Mouse (Mus musculus) neural tube, embryonic 15.5 days (tissue): ENCODE measurements at regions not wholly inside any gene's neighbourhood (a gene's known extent, or its start where the extent isn't known, plus 50 kb on each side); places are given as distances from the start of the nearest gene placed in this dataset.

ENCODE experiments used
- ATAC-seq: fragments of 200-750 bp; cut with Nextera tagmentation; 2 replicates; pipeline ENCODE4 v1.8.0; 2017; ENCODE audit warnings: mild to moderate bottlenecking, moderate TSS enrichment, moderate library complexity; ENCODE audit not compliant: low FRiP score
- H3K27ac ChIP-seq: fragments of 300-500 bp; sonication (generic); replicated peaks from 2 replicates; pipeline ENCODE4 v1.5.1; 2015; ENCODE audit warnings: mild to moderate bottlenecking, inconsistent platforms
- H3K27me3 ChIP-seq: fragments of 300-500 bp; sonication (generic); replicated peaks from 2 replicates; pipeline ENCODE4 v1.6.1; 2015; ENCODE audit warnings: inconsistent platforms
- H3K36me3 ChIP-seq: fragments of 300-500 bp; sonication (generic); 2 replicates; pipeline ENCODE4 v1.6.1; 2015; ENCODE audit warnings: inconsistent platforms
- H3K4me1 ChIP-seq: fragments of 300-500 bp; sonication (generic); 2 replicates; pipeline ENCODE4 v1.6.1; 2015; ENCODE audit warnings: inconsistent platforms
- H3K4me2 ChIP-seq: fragments of 300-500 bp; sonication (generic); 2 replicates; pipeline ENCODE4 v1.6.1; 2015; ENCODE audit warnings: inconsistent platforms, mild to moderate bottlenecking, moderate library complexity
- H3K4me3 ChIP-seq: fragments of 300-500 bp; sonication (generic); replicated peaks from 2 replicates; pipeline ENCODE4 v1.5.1; 2015; ENCODE audit warnings: mild to moderate bottlenecking, inconsistent platforms
- H3K9ac ChIP-seq: fragments of 300-500 bp; sonication (generic); replicated peaks from 2 replicates; pipeline ENCODE4 v1.6.1; 2015; ENCODE audit warnings: mild to moderate bottlenecking, inconsistent platforms
- H3K9me3 ChIP-seq: fragments of 300-500 bp; sonication (generic); replicated peaks from 2 replicates; pipeline ENCODE4 v1.6.1; 2016; ENCODE audit warnings: inconsistent platforms
- WGBS: fragments of 180-500 bp; shearing (Covaris S2); methylation state at CpG from one replicate; pipeline ENCODE4 v1.1.7; 2015; ENCODE audit warnings: mixed read lengths; 5-methylcytosine and 5-hydroxymethylcytosine counted together

GRCm38 (mm10) chr3:65006127-65006526 is 103.1 kb upstream of the Kcnab1 start:
- Histone ChIP-seq H3K4me3 (no peak overlapping the region), H3K36me3 (no peaks in the 10 kb centered on the region), H3K4me2 (no peak overlapping the region), H3K27me3 (no peaks in the 10 kb centered on the region), H3K27ac (no peak overlapping the region), H3K9me3 (no peaks in the 10 kb centered on the region), H3K9ac (no peak overlapping the region), H3K4me1 (no peaks in the 10 kb centered on the region)
- 81% methylated on average over 1 of the region's 1 CpGs for WGBS
- no peak for ATAC-seq

- no peak for ATAC-seq
- no peak overlapping the region for H3K9ac ChIP-seq
These were observed 102.6 kb upstream of the Kcnab1 start for GRCm38 (mm10) chr3:65006565-65006964.

GRCm38 (mm10) chr3:65023876-65024275 is 85.3 kb upstream of the Kcnab1 start:
- WGBS = 77% methylated on average over 2 of the region's 2 CpGs
- Histone ChIP-seq H3K4me3 (no peak overlapping the region), H3K9ac (no peak overlapping the region), H3K4me1 (no peaks in the 10 kb centered on the region), H3K9me3 (no peaks in the 10 kb centered on the region), H3K36me3 (no peaks in the 10 kb centered on the region), H3K27ac (no peak overlapping the region), H3K4me2 (no peak overlapping the region), H3K27me3 (no peaks in the 10 kb centered on the region)
- no peak for ATAC-seq

More at GRCm38 (mm10) chr3:65006565-65006964, 102.6 kb upstream of the Kcnab1 start:
- H3K9me3 ChIP-seq = no peaks in the 10 kb centered on the region
- 81% methylated on average over 3 of the region's 3 CpGs for WGBS
- no peaks in the 10 kb centered on the region for H3K27me3 ChIP-seq
- no peak overlapping the region for H3K4me2 ChIP-seq
- H3K36me3 ChIP-seq = no peaks in the 10 kb centered on the region
- H3K27ac ChIP-seq = no peak overlapping the region
- H3K4me3 ChIP-seq = no peak overlapping the region
- no peaks in the 10 kb centered on the region for H3K4me1 ChIP-seq

- no peaks in the 10 kb centered on the region for H3K9me3 ChIP-seq
- no peaks in the 10 kb centered on the region for H3K27me3 ChIP-seq
- no peak for ATAC-seq
- no peaks in the 10 kb centered on the region for H3K36me3 ChIP-seq
- no peak overlapping the region for H3K27ac ChIP-seq
- H3K4me3 ChIP-seq = no peak overlapping the region
- H3K4me2 ChIP-seq = no peak overlapping the region
- 77% methylated on average over 2 of the region's 2 CpGs for WGBS
- H3K9ac ChIP-seq = no peak overlapping the region
- H3K4me1 ChIP-seq = no peaks in the 10 kb centered on the region
These were observed 71.6 kb upstream of the Kcnab1 start for GRCm38 (mm10) chr3:65037626-65038025.

- no peaks in the 10 kb centered on the region for H3K27me3 ChIP-seq
- WGBS = 90% methylated on average over 3 of the region's 3 CpGs
- no peak overlapping the region for H3K27ac ChIP-seq
- no peaks in the 10 kb centered on the region for H3K36me3 ChIP-seq
- ATAC-seq = no peak
- H3K9me3 ChIP-seq = no peaks in the 10 kb centered on the region
- H3K4me1 ChIP-seq = no peaks in the 10 kb centered on the region
- no peak overlapping the region for H3K4me2 ChIP-seq
- no peak overlapping the region for H3K9ac ChIP-seq
- H3K4me3 ChIP-seq = no peak overlapping the region
These were observed 61.3 kb upstream of the Kcnab1 start for GRCm38 (mm10) chr3:65047879-65048278.

- Histone ChIP-seq H3K36me3 (no peaks in the 10 kb centered on the region), H3K27me3 (no peaks in the 10 kb centered on the region), H3K9ac (no peak overlapping the region), H3K27ac (no peak overlapping the region), H3K4me2 (no peak overlapping the region), H3K4me3 (no peak overlapping the region), H3K9me3 (no peaks in the 10 kb centered on the region), H3K4me1 (0 out of 2 replicates have a peak, but pooled peaks cover 3% of the 10 kb centered on the region)
- WGBS = 36% methylated on average over 3 of the region's 3 CpGs
- peak; percentile 21; the same call in 1 of the 2 replicates for ATAC-seq
These were observed 53.8 kb upstream of the Kcnab1 start for GRCm38 (mm10) chr3:65055401-65055800.
